25 mouse cellular contexts compared by ENCODE assay signal in genomic region chr2:118591083-118591482, GRCm38 (mm10). TPM values are rescaled to one million over a fixed set of nuclear protein-coding genes. Genes with fewer than 3 reads are reported as not detected.
A peak's percentile ranks its signal among the peaks of the same experiment; 100 is the strongest.
DNase-seq lines count a peak whose midpoint lies in the region; ATAC-seq and TF ChIP-seq lines count a peak whose summit lies in the region.
"Had no signal": no experiment of that assay in that cellular context is flagged by ENCODE, and none has a peak within 500 bp of the region (broad histone marks: within the 10 kb centered on the region; RNA-seq: fewer than 3 reads in every experiment).

No protein-coding gene starts in this region.

- no peak for TF ChIP-seq EP300 in lung, postnatal 0 days (IDR thresholded peaks at IDR 0.05)
- TF ChIP-seq EP300 in MEL (IDR thresholded peaks at IDR 0.05; ENCODE audit: low read depth in 1 of 2, low read length in 2 of 2): no peak

- no peaks in the 10 kb centered on the region for H3K36me3 ChIP-seq in lung, postnatal 0 days (ENCODE audit: insufficient read depth, low read length)
- no peaks in the 10 kb centered on the region for H3K36me3 ChIP-seq in MEL (ENCODE audit: control insufficient read depth in 1 of 2, insufficient read depth in 2 of 2, low read length in 2 of 2)
- no peaks in the 10 kb centered on the region for H3K36me3 ChIP-seq in intestine, embryonic 16.5 days (ENCODE audit: control insufficient read depth, insufficient read depth, low read length)
- H3K36me3 ChIP-seq: embryonic facial prominence, embryonic 10.5 days; forebrain, embryonic 10.5 days; G1E; heart, embryonic 15.5 days; hindbrain, embryonic 10.5 days had no signal

- no peak overlapping the region for H3K27ac ChIP-seq in lung, postnatal 0 days (ENCODE audit: low read length)
- H3K27ac ChIP-seq in MEL (ENCODE audit: control insufficient read depth, low read depth, low read length): no peak overlapping the region
- H3K27ac ChIP-seq in intestine, embryonic 16.5 days (ENCODE audit: low read length): no peak overlapping the region
- H3K27ac ChIP-seq: embryonic facial prominence, embryonic 10.5 days; forebrain, embryonic 10.5 days; heart, adult 2 months; heart, embryonic 15.5 days; hindbrain, embryonic 10.5 days; hindbrain, embryonic 14.5 days had no signal

- H3K4me1 ChIP-seq in lung, postnatal 0 days (ENCODE audit: insufficient read depth, low read depth, low read length): 0 out of 2 replicates have a peak, but pooled peaks cover 2% of the 10 kb centered on the region
- H3K4me1 ChIP-seq in MEL (ENCODE audit: control insufficient read depth in 1 of 2, insufficient read depth in 2 of 2, low read length in 2 of 2): no peaks in the 10 kb centered on the region
- peaks cover 3% of the 10 kb centered on the region for H3K4me1 ChIP-seq in intestine, embryonic 16.5 days (ENCODE audit: control insufficient read depth, insufficient read depth, low read length)
- H3K4me1 ChIP-seq: forebrain, embryonic 10.5 days; heart, embryonic 15.5 days; hindbrain, embryonic 10.5 days had no signal

- no peak overlapping the region for H3K4me3 ChIP-seq in lung, postnatal 0 days (ENCODE audit: low read depth, low read length)
- H3K4me3 ChIP-seq in MEL (ENCODE audit: control insufficient read depth in 1 of 2, insufficient read depth in 1 of 2, low read depth in 2 of 2, low read length in 2 of 2): no peak overlapping the region
- H3K4me3 ChIP-seq in intestine, embryonic 16.5 days (ENCODE audit: low read length): no peak overlapping the region
- H3K4me3 ChIP-seq: embryonic facial prominence, embryonic 10.5 days; forebrain, embryonic 10.5 days; heart, adult 2 months; heart, embryonic 15.5 days; hindbrain, embryonic 10.5 days had no signal

- WGBS in lung, postnatal 0 days: 80% methylated on average over 4 of the region's 4 CpGs
- 85% methylated on average over 4 of the region's 4 CpGs for WGBS in intestine, embryonic 16.5 days

- no peaks in the 10 kb centered on the region for H3K9me3 ChIP-seq in lung, postnatal 0 days (ENCODE audit: low read length)
- no peaks in the 10 kb centered on the region for H3K9me3 ChIP-seq in MEL (replicated peaks; ENCODE audit: insufficient read depth, low read length)
- no peaks in the 10 kb centered on the region for H3K9me3 ChIP-seq in intestine, embryonic 16.5 days (ENCODE audit: control insufficient read depth, low read length)
- H3K9me3 ChIP-seq: embryonic facial prominence, embryonic 10.5 days; forebrain, embryonic 10.5 days; G1E; heart, embryonic 15.5 days; hindbrain, embryonic 10.5 days had no signal

- H3K27me3 ChIP-seq in lung, postnatal 0 days (replicated peaks; ENCODE audit: insufficient read depth, low read length): no peaks in the 10 kb centered on the region
- 0 out of 4 replicates have a peak, but pooled peaks cover 0 to 1% of the 10 kb centered on the region in 2 experiments for H3K27me3 ChIP-seq in MEL (ENCODE audit: control insufficient read depth in 1 of 2, insufficient read depth in 2 of 2, low read length in 2 of 2)
- no peaks in the 10 kb centered on the region for H3K27me3 ChIP-seq in intestine, embryonic 16.5 days (replicated peaks; ENCODE audit: control insufficient read depth, insufficient read depth, low read length)
- H3K27me3 ChIP-seq: heart, embryonic 15.5 days had no signal

- TF ChIP-seq RAD21 in MEL (IDR thresholded peaks at IDR 0.05; ENCODE audit: low read depth, low read length): no peak

- no peak for ATAC-seq in lung, postnatal 0 days
- ATAC-seq in megakaryocyte progenitor cell, adult 5-6 weeks (replicated peaks; ENCODE audit: poor library complexity): peak; percentile 79
- ATAC-seq in intestine, embryonic 16.5 days: no peak
- ATAC-seq: forebrain, embryonic 14.5 days; Patski had no signal

- DNase-seq in lung, postnatal 0 days (ENCODE audit: low spot score): peak; percentile 11
- no peak for DNase-seq in lung, postnatal 10 days
- DNase-seq in MEL (ENCODE audit: low read depth, low spot score): peak; percentile 35
- DNase-seq in fibroblast of lung, adult 2 months (ENCODE audit: low read depth): peak; percentile 31
- no peak for DNase-seq in neural tube, embryonic 10.5 days (ENCODE audit: extremely low spot score, low spot score)
- no peak for DNase-seq in urinary bladder, adult 2 months (ENCODE audit: low spot score)
- DNase-seq: adrenal gland, adult 2 months; adrenal gland, postnatal 25 days; cerebellum, adult 18-20 months; cerebellum, adult 9-11 months; cerebellum, postnatal 36 days; gastrocnemius, postnatal 36 days; heart, adult 2 months; heart, postnatal 14 days had no signal

- H3K4me2 ChIP-seq in lung, postnatal 0 days (replicated peaks; ENCODE audit: low read depth, low read length): no peak overlapping the region
- H3K4me2 ChIP-seq in intestine, embryonic 16.5 days (ENCODE audit: low read depth, low read length): no peak overlapping the region
- H3K4me2 ChIP-seq: heart, embryonic 11.5 days; heart, embryonic 15.5 days; hindbrain, embryonic 14.5 days had no signal

- no peak for TF ChIP-seq CTCF in lung, postnatal 0 days (IDR thresholded peaks at IDR 0.05)
- TF ChIP-seq CTCF in MEL (IDR thresholded peaks at IDR 0.05 in 2 of 3, conservative IDR thresholded peaks at IDR 0.05 in 1 of 3; ENCODE audit: control insufficient read depth in 1 of 3, insufficient read depth in 1 of 3, low read depth in 2 of 3, low read length in 3 of 3, poor library complexity in 1 of 3, severe bottlenecking in 1 of 3): no peak

- no peak overlapping the region for H3K9ac ChIP-seq in lung, postnatal 0 days (replicated peaks; ENCODE audit: low read depth)
- H3K9ac ChIP-seq in MEL (ENCODE audit: control insufficient read depth, low read depth, low read length, poor library complexity, severe bottlenecking): no peak overlapping the region
- H3K9ac ChIP-seq in intestine, embryonic 16.5 days (ENCODE audit: low read depth, low read length): no peak overlapping the region
- H3K9ac ChIP-seq: heart, embryonic 15.5 days; hindbrain, embryonic 14.5 days had no signal

- H3K79me2 ChIP-seq in MEL (ENCODE audit: control insufficient read depth, insufficient read depth, low read length, poor library complexity): no peaks in the 10 kb centered on the region

- TF ChIP-seq POLR2A in MEL (IDR thresholded peaks at IDR 0.05; ENCODE audit: control insufficient read depth in 1 of 2, insufficient read depth in 1 of 2, low read depth in 1 of 2, low read length in 2 of 2, poor library complexity in 1 of 2): no peak

TF ChIP-seq in MEL, 35 proteins besides CTCF, POLR2A, EP300 and RAD21:
- no peak for TF ChIP-seq TCF12 (IDR thresholded peaks at IDR 0.05; ENCODE audit: low read depth, low read length)
- TF ChIP-seq CHD1 (IDR thresholded peaks at IDR 0.05; ENCODE audit: low read depth, low read length): no peak
- TF ChIP-seq RCOR1 (IDR thresholded peaks at IDR 0.05; ENCODE audit: low read depth, low read length): no peak
- no peak for TF ChIP-seq MEF2A (IDR thresholded peaks at IDR 0.05; ENCODE audit: extremely low read depth, insufficient replicate concordance, low read depth, low read length, poor library complexity, severe bottlenecking)
- no peak for TF ChIP-seq MYB (IDR thresholded peaks at IDR 0.05; ENCODE audit: low read depth, low read length)
- TF ChIP-seq ZNF384 (IDR thresholded peaks at IDR 0.05; ENCODE audit: low read depth, low read length): no peak

RNA-seq across cellular contexts. Expression of gene Bub1b, which starts 6.9 kb away (rescaled TPM):
- polyA plus RNA-seq in lung, postnatal 0 days (2015; fragmentation: Nextera tagmentation; extraction: Ambion mirVana): 4.1 and 5.8 TPM in 2 replicates
- 87.5 and 118 TPM in 2 replicates for total RNA-seq in MEL (2012; rRNA removed)
- 100 to 1,000 TPM in 1 of 2 experiments, not detected in 1; 120 TPM for polyA plus RNA-seq in MEL (2012; ENCODE audit: insufficient read depth in 1 of 2, insufficient read length in 2 of 2, low read depth in 1 of 2, low replicate concordance in 2 of 2, missing spikeins in 1 of 2)
- total RNA-seq in megakaryocyte progenitor cell, adult 5-6 weeks (2015): 38.1 and 42.7 TPM in 2 replicates
- 123 and 126 TPM in 2 replicates for total RNA-seq in megakaryocyte progenitor cell, adult 5-6 weeks (2017)
- polyA plus RNA-seq in intestine, embryonic 16.5 days (2015; fragmentation: Nextera tagmentation; extraction: Ambion mirVana): 58.4 and 63.6 TPM in 2 replicates
- polyA plus RNA-seq in urinary bladder, adult 2 months (2012; rRNA removed): 2.4 and 2.8 TPM in 2 replicates

RNA-seq across cellular contexts. Expression of gene Bmf, which starts 41.6 kb away (rescaled TPM):
- polyA plus RNA-seq in lung, postnatal 0 days (2015; fragmentation: Nextera tagmentation; extraction: Ambion mirVana): 7.3 and 9.8 TPM in 2 replicates
- total RNA-seq in MEL (2012; rRNA removed): 0.39 TPM in 2 replicates
- polyA plus RNA-seq in MEL (2012; ENCODE audit: insufficient read depth in 1 of 2, insufficient read length in 2 of 2, low read depth in 1 of 2, low replicate concordance in 2 of 2, missing spikeins in 1 of 2): under 1 TPM in 1 of 2 experiments, not detected in 1; 0.50 TPM
- total RNA-seq in megakaryocyte progenitor cell, adult 5-6 weeks (2015): 0.20 and 0.56 TPM in 2 replicates
- 0.51 and 0.71 TPM in 2 replicates for total RNA-seq in megakaryocyte progenitor cell, adult 5-6 weeks (2017)
- polyA plus RNA-seq in intestine, embryonic 16.5 days (2015; fragmentation: Nextera tagmentation; extraction: Ambion mirVana): 2.3 and 2.4 TPM in 2 replicates
- polyA plus RNA-seq in urinary bladder, adult 2 months (2012; rRNA removed): 11.7 and 14.1 TPM in 2 replicates
- polyA plus RNA-seq: G1E had no signal

Comparison
In these comparisons a context has a peak if more than half of its experiments do, and no peak if none do; other contexts are left out.
1. DNase-seq: peak in lung, postnatal 0 days (single experiment), MEL (single experiment) and fibroblast of lung, adult 2 months (single experiment); none in lung, postnatal 10 days (single experiment), neural tube, embryonic 10.5 days (single experiment) and urinary bladder, adult 2 months (single experiment).